Mouse (Mus musculus): Measurements from ENCODE around the gene Eif4ebp2.

Eif4ebp2 gene

GRCm38 (mm10) chr10:61383021-61383714, 69.3 kb downstream of the Eif4ebp2 start, which contains the start of gene Pald1:
Pald1 (minus strand) TSS chr10:61383530.
- DNase-seq (ENCODE audit: low read depth, low spot score), result no peak

GRCm38 (mm10) chr10:61382281-61382731, 70.2 kb downstream of the Eif4ebp2 start:
- no peak for DNase-seq (ENCODE audit: low read depth, low spot score)

- no peak for DNase-seq (ENCODE audit: low read depth, low spot score)
These were observed 70.6 kb downstream of the Eif4ebp2 start for GRCm38 (mm10) chr10:61381823-61382222.

GRCm38 (mm10) chr10:61380186-61380585, 72.3 kb downstream of the Eif4ebp2 start:
- no peak for DNase-seq (ENCODE audit: low read depth, low spot score)

- DNase-seq (ENCODE audit: low read depth, low spot score), result no peak
These were observed 73.0 kb downstream of the Eif4ebp2 start for GRCm38 (mm10) chr10:61379340-61380040.

- DNase-seq (ENCODE audit: low read depth, low spot score), result no peak
These were observed 73.8 kb downstream of the Eif4ebp2 start for GRCm38 (mm10) chr10:61378698-61379097.
